Mouse (Mus musculus) cortical plate, adult 2 months (tissue): ENCODE data around the gene Utp14b.

ENCODE experiments used
- CTCF ChIP-seq: fragments of 200-500 bp; IDR thresholded peaks from 2 replicates; pipeline ENCODE4 v1.5.1; 2011; ENCODE audit warnings: mild to moderate bottlenecking, control low read depth, low read length; ENCODE audit not compliant: insufficient read depth; ENCODE audit errors: extremely low read depth
- POLR2A ChIP-seq: fragments of 200-500 bp; IDR thresholded peaks from 2 replicates; pipeline ENCODE4 v1.6.1; 2011; ENCODE audit warnings: mild to moderate bottlenecking, low read length, control low read depth; ENCODE audit not compliant: insufficient read depth; ENCODE audit errors: extremely low read depth

DNA sequence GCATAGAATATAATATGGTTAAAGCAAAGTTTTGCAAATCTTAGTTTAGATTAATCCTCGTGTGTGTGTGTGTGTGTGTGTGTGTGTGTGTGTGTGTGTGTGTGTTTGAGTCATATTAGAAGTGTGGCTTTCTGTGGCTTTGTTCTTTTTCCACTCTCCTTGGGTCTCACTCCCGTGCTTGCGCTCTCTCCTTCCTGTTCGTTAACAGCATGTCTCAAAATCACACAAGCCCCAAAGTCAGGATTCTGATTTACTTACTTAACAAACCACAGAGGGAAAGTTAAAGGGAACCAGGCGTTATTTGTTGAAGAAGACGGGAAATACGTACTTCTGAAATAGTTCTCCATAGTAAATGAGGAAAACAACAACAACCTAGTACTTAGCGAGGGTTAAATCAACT lies 26.3 kb downstream of the Utp14b start:
- no peak for TF ChIP-seq POLR2A
- no peak for TF ChIP-seq CTCF
